Mouse (Mus musculus) left cerebral cortex, postnatal 10 days (tissue): ENCODE data around the gene Gm28308. TPM values are rescaled to one million over a fixed set of nuclear protein-coding genes. Genes with fewer than 3 reads are reported as not detected.
A peak's percentile ranks its signal among the peaks of the same experiment; 100 is the strongest.

ENCODE experiments used
- DNase-seq, 2 experiments: peaks; one replicate each; pipeline ENCODE4 v3.0.0; 2021 to 2022; ENCODE audit warnings: low spot score in 2 of 2, mixed read lengths in 1 of 2; ENCODE audit errors: extremely low spot score in 1 of 2
- intact Hi-C: fragments of 180-260 bp; cut with DNase I; formaldehyde crosslinking; loops from one replicate; pipeline ENCODE4 v1.15.1; 2025
- total RNA-seq, 2 experiments: library from RNA; stranded (reverse); gene quantifications; 2 replicates each; pipeline ENCODE4 v1.2.3; 2021

The Gm28308 gene
- total RNA-seq, 2 experiments from 2014 or later = not detected

DNA sequence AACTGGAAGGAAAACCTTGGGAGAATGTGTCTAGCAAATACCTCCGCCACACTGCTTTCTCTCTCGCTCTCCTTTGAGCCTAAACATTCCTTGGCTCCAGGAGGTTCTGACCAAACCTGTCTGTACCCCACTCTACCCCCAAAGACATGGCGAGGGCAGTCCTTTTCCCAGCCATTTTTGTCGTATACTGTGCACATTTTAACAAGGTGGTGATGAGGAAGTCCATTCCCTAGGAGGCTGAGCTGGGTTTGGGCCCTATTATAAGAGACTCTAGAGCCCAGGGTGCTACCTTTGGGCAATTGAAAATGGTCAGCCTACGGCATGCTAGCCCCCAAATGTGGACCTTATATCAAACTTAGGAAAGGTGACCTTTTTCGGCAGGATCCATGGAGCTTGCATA, 22.7 kb upstream of the Gm28308 start:
- intact Hi-C loops = loop anchor here (5.0 kb wide), 1 partner anchor 1059 kb away; no protein-coding TSS in a partner anchor

DNA sequence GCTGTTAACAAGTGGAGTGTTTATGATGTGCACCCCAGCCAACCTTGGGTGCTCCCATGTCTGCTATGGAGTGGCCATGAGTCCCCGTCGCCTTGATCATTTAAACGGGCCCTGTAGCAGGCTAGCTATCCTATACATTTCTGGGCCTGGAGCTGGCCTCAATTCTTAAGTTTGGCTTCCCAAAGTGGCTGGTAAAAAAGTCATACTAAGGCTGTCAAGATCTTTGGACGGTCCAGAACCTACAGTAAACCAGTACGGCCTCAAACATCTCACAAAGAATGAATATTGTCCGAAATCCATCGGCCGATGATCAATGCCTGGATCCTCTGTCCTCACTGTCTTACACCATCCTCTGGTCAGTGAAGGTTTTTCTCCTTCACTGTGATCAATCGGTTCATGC, 22.1 kb upstream of the Gm28308 start:
- DNase-seq = no peak
- intact Hi-C loops = loop anchor here (5.0 kb wide), 1 partner anchor 1058 kb away; no protein-coding TSS in a partner anchor

More for the DNA sequence above, 22.7 kb upstream of the Gm28308 start:
- no peak for DNase-seq

DNA sequence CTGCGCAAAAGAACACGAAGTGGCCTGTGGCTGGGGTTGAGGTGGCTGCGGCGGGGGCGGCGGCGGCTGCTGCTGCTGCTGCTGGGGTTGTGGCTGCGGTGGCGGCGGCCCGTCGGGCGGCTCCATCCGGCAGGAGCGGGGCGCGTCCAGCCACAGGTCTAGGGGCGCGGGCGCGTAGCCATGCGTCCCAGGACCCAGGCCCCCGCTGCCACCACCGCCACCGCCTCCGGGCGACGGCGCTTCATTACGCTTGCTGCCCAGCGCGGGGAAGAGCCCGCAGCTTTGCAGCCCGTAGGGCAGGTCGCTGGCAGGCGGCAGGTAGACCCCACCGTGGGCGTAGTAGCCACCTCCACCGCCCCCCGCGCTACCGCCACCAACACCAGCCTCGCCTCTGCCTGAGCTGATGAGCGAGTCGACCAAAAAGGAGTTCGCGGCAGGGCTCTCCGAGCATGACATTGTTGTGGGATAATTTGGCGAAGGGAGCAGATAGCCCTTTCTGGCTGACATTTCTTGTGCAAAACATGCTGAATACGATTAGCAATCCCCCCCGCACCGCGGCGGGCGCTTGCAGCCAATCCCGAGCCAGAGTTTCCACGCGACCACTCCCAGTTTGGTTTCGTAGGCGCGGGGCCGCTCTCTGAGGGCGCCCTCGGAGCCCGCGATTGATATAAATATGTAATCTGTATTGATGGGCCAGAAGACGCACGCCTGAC, 21.4 kb upstream of the Gm28308 start:
- intact Hi-C loops = loop anchor here (5.0 kb wide), 1 partner anchor 1057 kb away; no protein-coding TSS in a partner anchor

DNA sequence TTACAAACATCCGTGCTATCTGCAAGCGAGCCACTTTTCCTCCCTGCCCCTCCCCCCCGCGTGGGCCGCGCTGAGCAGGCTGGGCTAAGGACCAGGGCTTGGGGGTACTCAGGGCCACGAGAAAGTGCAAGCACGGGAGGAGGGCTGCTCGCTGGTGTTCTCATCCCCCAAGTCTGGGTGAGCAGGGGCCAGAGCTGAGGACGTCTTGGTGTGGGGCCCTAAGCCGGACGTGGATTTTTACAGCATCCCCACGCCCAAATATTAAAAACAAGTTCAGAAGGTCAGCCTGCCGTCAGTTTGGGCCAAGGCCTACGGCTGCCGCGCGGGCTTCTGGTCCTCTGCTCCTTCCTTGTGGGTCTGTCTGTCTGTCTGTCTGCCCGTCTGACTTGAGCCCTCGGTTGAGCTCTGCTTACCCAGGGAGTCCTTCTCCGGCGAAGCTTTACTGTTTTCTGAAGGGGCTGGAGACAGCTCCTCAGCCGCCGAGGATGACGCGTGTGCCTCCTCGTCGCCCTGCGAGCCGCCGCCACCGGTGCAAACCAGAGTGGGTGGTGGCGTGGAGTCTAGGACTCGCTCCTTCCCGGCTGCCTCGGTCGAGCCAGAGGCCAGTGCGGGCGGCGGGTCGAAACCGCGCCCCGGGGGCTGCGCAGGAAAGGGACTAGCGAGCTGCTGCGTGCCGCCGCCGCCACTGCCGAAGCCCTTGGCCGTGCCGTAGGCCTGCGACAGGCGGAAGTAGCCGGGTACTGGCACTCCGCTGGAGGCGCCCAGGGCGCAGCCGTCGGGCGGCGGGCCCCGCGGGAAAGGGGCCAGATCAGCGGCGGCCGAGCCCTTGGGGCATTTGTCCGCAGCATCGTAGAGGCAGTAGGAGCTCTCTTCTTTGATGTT, 20.6 kb upstream of the Gm28308 start:
- peak in 1 of 2 experiments; percentile 16 for DNase-seq

More for the DNA sequence above, 21.4 kb upstream of the Gm28308 start:
- no peak for DNase-seq

DNA sequence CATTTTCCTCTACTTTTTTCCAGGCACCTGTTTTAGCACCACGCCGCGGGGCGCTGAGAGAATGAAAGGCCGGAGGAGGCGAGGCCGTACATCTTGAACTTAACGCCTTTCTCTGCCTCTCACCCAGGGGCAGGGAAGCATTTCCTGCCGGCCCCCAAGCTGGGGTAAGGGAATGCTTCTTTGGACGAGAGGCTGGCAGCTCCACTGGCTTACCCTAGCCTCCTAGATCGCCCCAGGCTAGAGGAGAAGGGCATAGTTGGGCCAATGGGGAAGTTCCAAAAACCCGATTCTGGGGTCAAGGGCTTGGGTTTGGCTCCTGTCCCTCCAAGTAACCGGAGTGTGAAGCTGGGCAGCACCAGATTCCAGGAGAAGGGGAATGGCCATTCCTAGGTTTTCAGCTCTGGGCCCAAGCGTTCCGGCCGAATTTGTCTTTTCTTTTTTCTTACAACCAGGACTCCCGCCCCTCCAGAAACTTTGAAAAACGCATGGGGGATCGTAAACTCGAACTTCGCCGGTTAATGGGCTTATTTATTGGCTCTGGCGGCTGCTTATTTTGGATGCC, 19.9 kb upstream of the Gm28308 start:
- intact Hi-C loops = no loop called here

More for the DNA sequence above, 20.6 kb upstream of the Gm28308 start:
- intact Hi-C loops = no loop called here

DNA sequence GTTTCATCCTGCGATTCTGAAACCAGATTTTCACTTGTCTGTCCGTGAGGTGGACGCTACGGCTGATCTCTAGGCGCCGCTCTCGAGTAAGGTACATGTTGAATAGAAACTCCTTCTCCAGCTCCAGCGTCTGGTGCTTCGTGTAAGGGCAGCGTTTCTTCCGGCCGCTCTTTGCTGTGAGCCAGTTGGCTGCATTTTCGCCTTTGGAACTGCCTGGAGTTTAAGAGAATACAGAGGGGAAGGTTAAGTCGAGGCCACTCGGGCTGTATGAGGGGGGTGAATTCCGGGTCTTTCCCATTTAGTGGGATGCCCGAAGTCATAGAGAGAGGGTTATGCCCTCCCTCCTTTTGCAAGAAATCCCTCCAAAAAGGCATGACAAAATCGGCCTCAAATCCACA, 19.4 kb upstream of the Gm28308 start:
- intact Hi-C loops = no loop called here
- DNase-seq = no peak

More for the DNA sequence above, 19.9 kb upstream of the Gm28308 start:
- peak in 1 of 2 experiments; percentile 12 for DNase-seq

DNA sequence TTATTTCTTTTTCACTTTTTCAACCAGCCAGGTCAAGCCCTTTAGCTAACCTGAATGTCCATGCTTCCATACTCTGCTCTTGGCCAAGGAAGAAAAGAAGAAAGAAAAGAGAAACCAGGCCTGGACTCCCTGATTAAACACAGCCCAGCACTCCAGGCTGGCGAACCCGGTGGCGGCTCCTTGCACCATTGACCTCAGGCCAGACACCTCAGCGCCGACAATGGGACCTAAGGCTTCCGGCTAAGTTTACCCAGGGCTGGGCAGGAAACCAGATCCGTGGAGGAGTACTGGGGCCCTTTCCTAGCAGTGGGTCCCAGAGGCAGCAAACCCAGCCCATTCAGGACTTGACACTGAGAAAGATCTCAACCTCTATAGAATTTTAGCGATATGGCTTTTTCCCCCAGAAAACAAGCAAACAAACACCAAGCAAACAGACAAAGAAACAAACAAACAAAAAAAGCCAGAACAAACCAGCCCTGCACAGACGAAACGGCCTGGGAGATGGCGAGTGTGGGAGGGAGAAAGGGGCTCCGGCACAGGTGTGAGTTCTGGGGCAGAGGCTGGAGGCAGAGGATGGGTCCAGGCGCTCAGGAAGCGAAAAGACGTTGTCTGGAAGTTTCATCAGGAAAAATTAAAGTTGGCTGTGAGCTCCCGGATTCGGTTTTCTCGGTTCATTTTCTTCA, 18.9 kb upstream of the Gm28308 start:
- intact Hi-C loops = no loop called here
- no peak for DNase-seq

DNA sequence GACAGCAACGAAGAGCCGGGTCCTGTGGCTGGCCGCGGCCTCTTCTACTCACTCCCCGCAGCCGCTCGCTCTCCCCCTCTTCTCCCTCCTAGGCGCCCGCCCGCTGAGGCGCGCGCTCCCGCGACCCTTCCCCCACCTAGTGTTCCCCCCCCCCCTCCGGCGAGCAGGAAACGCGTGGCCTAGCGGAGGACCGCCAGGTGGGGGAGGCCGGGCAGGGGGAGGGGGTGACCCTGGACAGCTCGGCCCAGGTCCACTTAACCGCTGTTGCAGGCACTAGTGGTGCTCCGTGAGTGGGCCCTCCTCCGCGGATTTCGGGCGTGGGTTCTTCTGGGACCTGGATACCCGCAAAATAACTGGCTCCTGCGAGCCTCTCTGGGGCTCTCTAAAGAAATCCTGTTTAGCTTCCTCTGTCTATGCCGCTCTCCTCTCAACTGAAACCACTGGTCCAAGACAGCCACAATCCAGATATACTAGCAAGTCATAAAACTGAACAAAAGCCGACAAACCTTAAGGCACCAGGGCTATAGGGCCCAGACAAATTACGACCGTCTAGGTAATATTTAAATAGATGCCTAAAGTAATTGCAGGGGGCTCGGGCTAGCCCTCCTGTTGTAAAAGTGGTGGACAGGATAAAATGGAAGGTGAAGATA, 17.5 kb upstream of the Gm28308 start, which contains the start of gene Hoxa9:
TSS of gene Hoxa9 (minus strand) at position 574 of the 650 bp plus-strand sequence.
- intact Hi-C loops = no loop called here
- peak in 1 of 2 experiments; percentile 15 for DNase-seq

DNA sequence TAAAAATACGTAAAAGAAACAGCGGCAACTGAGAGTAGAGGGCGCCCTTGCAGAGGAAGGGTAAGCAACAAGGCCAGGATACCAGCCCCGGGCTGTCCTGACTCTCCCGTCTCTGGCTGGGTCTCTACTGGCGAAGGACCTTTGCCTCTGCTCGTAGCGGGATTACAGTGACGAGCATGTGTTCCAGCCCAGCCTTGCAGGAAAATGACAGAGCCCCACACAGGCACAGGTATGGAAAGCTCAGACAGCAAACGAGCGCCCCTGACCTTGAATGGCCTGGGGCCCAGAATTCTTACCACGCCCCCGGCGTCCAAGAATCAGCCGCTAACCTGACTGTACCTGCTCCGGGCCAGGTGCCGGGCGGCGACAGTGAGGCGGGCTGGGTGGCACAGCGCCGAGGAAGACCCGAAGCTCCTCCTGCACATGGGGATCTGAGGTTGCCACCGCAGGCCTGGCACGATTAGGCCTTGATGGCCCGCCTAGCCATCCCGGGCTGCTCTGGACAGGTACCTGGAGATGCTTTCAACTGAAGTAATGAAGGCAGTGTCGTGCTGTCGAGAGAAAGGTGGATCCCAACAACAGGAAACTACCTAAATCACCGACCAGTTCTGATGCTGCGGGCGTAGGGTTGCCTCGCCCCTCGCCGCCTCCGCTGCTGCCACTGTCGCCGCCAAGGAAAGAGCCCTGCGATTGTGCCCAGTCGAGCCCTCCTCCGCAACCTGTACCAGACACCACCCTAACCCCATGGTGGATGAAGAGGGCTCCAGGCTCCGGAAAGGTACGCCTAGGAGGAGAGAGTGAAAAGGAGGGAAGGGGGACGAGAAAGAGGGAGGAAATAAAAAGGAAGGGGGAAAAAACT, 16.6 kb upstream of the Gm28308 start:
- peak in 1 of 2 experiments; percentile 20 for DNase-seq
- intact Hi-C loops = loop anchor here (10.0 kb wide), 1 partner anchor 1415 kb away; no protein-coding TSS in a partner anchor

DNA sequence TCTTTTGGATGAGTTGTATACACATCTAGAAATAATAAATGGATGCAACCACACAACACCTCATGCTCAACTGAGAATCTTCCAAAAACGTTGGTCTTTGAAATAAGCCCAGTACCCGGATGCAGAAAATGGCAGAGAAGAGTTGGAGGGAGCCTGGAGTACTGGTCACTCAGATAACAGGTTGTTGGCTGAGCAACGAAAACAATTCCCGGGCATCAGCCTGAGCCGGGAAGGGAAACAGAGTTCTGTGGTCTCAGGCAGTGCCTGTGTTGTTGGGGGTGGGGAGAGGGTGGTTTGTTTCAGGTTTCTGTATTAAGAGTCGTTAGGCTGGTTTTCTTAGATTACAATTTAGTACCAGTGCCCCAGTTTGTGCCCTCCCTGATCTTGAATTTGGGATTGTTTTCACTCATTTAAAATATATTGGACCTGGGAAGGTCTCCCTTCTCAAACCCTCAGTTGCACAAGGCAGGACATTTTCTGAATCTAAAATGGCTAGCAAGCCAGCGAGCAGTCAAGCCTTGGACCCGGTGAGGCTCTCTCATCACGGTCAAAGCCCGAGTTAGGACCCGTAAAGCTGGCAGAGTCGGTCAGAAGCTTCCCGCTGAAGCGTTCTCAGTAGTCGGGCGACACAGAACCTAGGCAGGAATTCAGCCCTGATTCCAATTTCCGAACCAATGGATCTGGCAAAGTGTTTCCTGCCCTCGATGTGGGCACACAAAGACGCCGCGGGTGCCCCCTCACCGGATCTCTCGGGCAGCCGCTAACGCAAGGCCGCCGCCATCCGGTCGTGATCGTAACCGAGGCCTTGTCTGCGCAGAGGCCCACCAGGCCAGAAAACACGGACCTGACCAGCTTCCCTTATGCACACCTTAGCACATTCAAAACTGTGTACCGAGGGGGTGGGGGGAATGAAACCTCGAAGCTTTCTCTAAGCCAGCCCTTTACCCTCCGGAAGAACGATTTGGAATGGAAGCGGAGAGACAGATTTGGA, 15.6 kb upstream of the Gm28308 start:
- intact Hi-C loops = loop anchor here (10.0 kb wide), 1 partner anchor 1414 kb away; no protein-coding TSS in a partner anchor
- DNase-seq = peak in 1 of 2 experiments; percentile 17

DNA sequence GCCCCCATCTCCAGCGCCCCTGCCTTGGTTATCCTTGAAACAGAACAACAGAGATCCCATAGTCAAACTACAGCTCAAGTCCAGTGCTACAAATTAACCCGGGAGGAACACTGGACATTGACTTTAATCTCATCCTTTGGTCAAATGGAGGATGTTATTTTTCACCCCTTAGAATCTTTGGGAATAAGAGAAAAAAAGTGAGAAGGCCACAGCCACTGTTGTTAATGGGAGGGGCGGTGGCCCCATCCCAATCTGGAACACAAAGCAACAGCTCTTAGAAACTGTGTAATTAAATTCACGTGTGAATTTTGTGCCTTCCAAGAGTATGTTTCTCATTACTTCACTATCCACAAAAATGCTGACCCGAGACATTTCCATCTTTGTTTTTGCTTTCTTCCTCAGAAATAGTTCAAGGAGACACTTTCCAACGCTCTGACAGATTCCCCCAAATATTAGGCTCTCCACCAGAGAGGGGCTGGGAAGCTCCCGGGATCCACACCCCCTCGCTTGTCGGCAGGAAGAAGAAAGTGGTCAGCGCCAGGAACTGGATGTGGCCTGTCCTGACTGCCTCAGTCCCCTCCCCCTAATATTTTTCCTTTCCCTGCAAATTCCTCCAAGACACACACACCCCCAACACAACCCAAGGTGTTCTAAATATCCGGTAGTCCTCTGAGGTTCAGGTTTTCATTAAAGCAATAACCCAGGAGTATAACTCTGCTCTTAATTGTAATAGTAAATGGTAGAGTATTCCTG, 14.5 kb upstream of the Gm28308 start:
- intact Hi-C loops = loop anchor here (10.0 kb wide), 1 partner anchor 1413 kb away; no protein-coding TSS in a partner anchor
- DNase-seq = peak in 1 of 2 experiments; percentile 4

DNA sequence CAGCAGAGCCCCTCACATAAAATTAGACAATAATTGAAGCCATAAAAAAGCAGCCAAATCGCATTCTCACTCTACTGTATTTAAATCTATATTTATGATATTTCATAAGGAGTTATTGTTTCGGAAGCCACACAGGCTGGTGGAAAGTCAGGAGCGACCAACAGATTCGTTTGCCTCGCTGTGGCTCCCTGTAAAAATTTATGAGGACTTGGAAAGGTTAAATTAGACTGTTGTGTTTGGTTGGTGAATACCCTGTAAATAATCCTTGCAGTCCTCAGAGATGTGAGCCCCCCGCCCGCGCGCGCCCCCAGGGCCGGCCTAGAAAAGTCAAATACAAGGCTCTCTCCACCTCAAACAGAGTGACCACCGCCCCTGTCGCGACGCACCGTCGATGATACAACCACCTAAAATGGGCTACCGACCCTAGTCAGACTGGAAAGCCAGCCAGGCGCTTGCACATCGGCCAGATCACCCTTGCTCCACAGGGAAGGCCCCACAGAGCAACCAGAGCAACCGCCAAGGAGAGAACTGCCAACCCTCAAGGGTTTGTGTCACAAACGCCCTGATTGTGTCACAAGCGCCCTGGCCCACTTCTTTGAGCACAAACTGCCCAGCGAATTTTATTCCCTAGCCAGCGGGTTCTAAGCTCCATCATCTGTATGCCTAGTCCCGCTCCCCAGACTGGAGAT, 13.6 kb upstream of the Gm28308 start:
- DNase-seq = peak in 1 of 2 experiments; percentile 14
- intact Hi-C loops = loop anchor here (10.0 kb wide), 1 partner anchor 1412 kb away; no protein-coding TSS in a partner anchor

DNA sequence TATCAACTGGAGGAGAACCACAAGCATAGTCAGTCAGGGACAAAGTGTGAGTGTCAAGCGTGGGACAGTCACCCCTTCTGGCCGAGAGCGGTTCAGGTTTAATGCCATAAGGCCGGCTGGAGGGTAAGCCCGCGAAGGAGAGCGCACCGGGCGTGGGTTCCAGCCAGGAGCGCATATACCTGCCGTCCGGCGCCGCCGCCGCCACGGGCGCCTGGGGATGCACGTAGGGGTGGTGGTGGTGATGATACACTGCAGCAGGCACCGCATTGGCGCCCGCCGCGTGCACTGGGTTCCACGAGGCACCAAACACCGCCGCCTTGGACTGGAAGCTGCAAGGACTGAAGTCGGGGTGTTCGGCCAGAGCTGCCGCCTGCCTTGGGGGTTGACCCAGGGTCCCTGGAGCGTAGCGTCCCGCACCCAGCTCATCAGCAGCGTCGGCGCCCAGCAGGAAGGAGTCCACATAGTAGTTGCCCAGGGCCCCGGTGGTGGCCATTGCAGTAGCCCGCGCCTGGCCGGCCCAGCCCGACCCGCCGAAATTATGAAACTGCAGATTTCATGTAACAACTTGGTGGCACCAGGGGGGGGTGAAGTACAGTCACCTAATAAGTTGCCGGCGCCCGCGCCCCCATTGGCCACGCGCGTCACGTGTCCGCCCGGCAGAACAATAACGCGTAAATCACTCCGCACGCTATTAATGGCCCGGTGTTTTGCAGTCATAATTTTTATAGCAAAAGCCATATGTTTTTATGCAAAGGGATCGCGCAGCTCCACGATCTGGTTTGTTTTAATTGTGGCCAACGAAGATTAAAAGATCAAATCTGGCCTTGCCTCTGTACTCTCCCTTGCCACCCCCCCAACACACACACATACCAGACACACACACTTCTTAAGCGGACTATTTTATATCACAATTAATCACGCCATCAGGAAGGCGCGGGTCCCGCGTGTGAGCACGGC, 12.8 kb upstream of the Gm28308 start:
- DNase-seq = peak in 1 of 2 experiments; percentile 22
- intact Hi-C loops = loop anchor here (10.0 kb wide), 1 partner anchor 1411 kb away; no protein-coding TSS in a partner anchor
